8 mouse cellular contexts compared by ENCODE assay signal in the genomic region with DNA sequence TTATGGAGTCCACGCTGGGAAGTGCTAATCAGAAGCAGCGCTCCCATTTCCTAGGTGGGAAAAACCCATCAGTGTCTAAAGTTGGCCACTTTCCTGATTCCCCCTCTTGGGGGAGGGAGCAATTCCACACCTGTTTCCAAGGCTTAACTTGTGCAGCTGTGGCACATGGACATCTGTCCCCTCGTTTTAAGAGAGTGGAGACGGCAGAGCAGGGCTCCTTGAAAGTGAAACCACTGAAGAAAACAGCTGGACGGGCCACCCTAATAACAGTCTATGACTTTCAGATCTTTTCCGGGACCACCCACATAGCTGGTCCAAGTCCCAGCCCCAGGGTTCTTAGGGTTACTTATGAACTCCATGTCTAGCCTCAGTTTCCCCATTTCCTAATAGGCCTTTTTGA.
A peak's percentile ranks its signal among the peaks of the same experiment; 100 is the strongest.
DNase-seq lines count a peak whose midpoint lies in the region; ATAC-seq and TF ChIP-seq lines count a peak whose summit lies in the region.

No protein-coding gene starts in this region.

- no peak overlapping the region for H3K4me2 ChIP-seq in midbrain, embryonic 12.5 days (replicated peaks)
- H3K4me2 ChIP-seq in midbrain, postnatal 0 days (ENCODE audit: low read depth, low read length, poor library complexity, severe bottlenecking): no peak overlapping the region
- no peak overlapping the region for H3K4me2 ChIP-seq in kidney, postnatal 0 days (ENCODE audit: low read length)
- peak overlapping the region; percentile 29; the same call in 1 of the 2 replicates for H3K4me2 ChIP-seq in stomach, embryonic 16.5 days (ENCODE audit: low read depth, low read length)

- no peak overlapping the region for H3K9ac ChIP-seq in midbrain, embryonic 12.5 days (replicated peaks)
- H3K9ac ChIP-seq in midbrain, postnatal 0 days (replicated peaks; ENCODE audit: low read length, poor library complexity, severe bottlenecking): no peak overlapping the region
- no peak overlapping the region for H3K9ac ChIP-seq in kidney, postnatal 0 days (ENCODE audit: low read depth, low read length)
- H3K9ac ChIP-seq in stomach, embryonic 16.5 days (ENCODE audit: low read length): no peak overlapping the region

- H3K4me1 ChIP-seq in midbrain, embryonic 12.5 days: peaks cover 40% of the 10 kb centered on the region
- H3K4me1 ChIP-seq in midbrain, postnatal 0 days (ENCODE audit: insufficient read depth, low read length): peaks cover 26% of the 10 kb centered on the region
- peaks cover 19% of the 10 kb centered on the region for H3K4me1 ChIP-seq in kidney, postnatal 0 days (replicated peaks; ENCODE audit: insufficient read depth, low read length)
- H3K4me1 ChIP-seq in stomach, embryonic 16.5 days (ENCODE audit: control insufficient read depth, insufficient read depth, low read length): peaks cover 20% of the 10 kb centered on the region

- TF ChIP-seq CTCF in midbrain, postnatal 0 days (IDR thresholded peaks at IDR 0.05): no peak
- TF ChIP-seq CTCF in kidney, postnatal 0 days (IDR thresholded peaks at IDR 0.05; ENCODE audit: low read depth): no peak

- no peaks in the 10 kb centered on the region for H3K9me3 ChIP-seq in midbrain, embryonic 12.5 days
- H3K9me3 ChIP-seq in midbrain, postnatal 0 days (ENCODE audit: low read length): no peaks in the 10 kb centered on the region
- H3K9me3 ChIP-seq in kidney, postnatal 0 days (replicated peaks; ENCODE audit: low read length): no peaks in the 10 kb centered on the region
- no peaks in the 10 kb centered on the region for H3K9me3 ChIP-seq in stomach, embryonic 16.5 days (replicated peaks; ENCODE audit: control insufficient read depth, low read length)

- no peaks in the 10 kb centered on the region for H3K36me3 ChIP-seq in midbrain, embryonic 12.5 days
- no peaks in the 10 kb centered on the region for H3K36me3 ChIP-seq in midbrain, postnatal 0 days (ENCODE audit: insufficient read depth, low read length)
- H3K36me3 ChIP-seq in kidney, postnatal 0 days (ENCODE audit: insufficient read depth, low read length): no peaks in the 10 kb centered on the region
- no peaks in the 10 kb centered on the region for H3K36me3 ChIP-seq in stomach, embryonic 16.5 days (ENCODE audit: control insufficient read depth, insufficient read depth, low read length)

- H3K27ac ChIP-seq in midbrain, embryonic 12.5 days (replicated peaks): peak overlapping the region; percentile 81
- H3K27ac ChIP-seq in midbrain, postnatal 0 days (ENCODE audit: low read depth, low read length): no peak overlapping the region
- peak overlapping the region; percentile 83 for H3K27ac ChIP-seq in kidney, postnatal 0 days
- peak overlapping the region; percentile 89 for H3K27ac ChIP-seq in stomach, embryonic 16.5 days (ENCODE audit: low read length)

- DNase-seq in midbrain, postnatal 0 days (ENCODE audit: low spot score): no peak
- DNase-seq in heart, adult 8-10 months (ENCODE audit: low spot score): peak; percentile 46
- peak; percentile 73 for DNase-seq in kidney, postnatal 0 days (ENCODE audit: low spot score)
- no peak for DNase-seq in right cerebral cortex, postnatal 10 days (ENCODE audit: low spot score in 2 of 2)
- DNase-seq in T-cell, adult 2 months (ENCODE audit: low spot score): no peak

- WGBS in midbrain, embryonic 12.5 days: 26% methylated on average over 6 of the region's 6 CpGs
- 50% methylated on average over 6 of the region's 6 CpGs for WGBS in midbrain, postnatal 0 days
- 28% methylated on average over 6 of the region's 6 CpGs for WGBS in kidney, postnatal 0 days
- 39% methylated on average over 6 of the region's 6 CpGs for WGBS in stomach, embryonic 16.5 days

- no peaks in the 10 kb centered on the region; the same call in 1 of the 2 replicates for H3K27me3 ChIP-seq in midbrain, embryonic 12.5 days
- no peaks in the 10 kb centered on the region for H3K27me3 ChIP-seq in midbrain, postnatal 0 days (ENCODE audit: insufficient read depth, low read length)
- H3K27me3 ChIP-seq in kidney, postnatal 0 days (ENCODE audit: insufficient read depth, low read length): no peaks in the 10 kb centered on the region
- H3K27me3 ChIP-seq in stomach, embryonic 16.5 days (ENCODE audit: control insufficient read depth, insufficient read depth, low read length): no peaks in the 10 kb centered on the region

- no peak overlapping the region for H3K4me3 ChIP-seq in midbrain, embryonic 12.5 days
- H3K4me3 ChIP-seq in midbrain, postnatal 0 days (ENCODE audit: low read depth, low read length): no peak overlapping the region
- H3K4me3 ChIP-seq in kidney, postnatal 0 days (replicated peaks; ENCODE audit: low read depth, low read length): no peak overlapping the region
- H3K4me3 ChIP-seq in stomach, embryonic 16.5 days (replicated peaks; ENCODE audit: low read length): no peak overlapping the region

- no peak for ATAC-seq in midbrain, embryonic 12.5 days (ENCODE audit: low FRiP score, low read depth)
- no peak for ATAC-seq in midbrain, postnatal 0 days (ENCODE audit: low FRiP score)
- ATAC-seq in kidney, postnatal 0 days (replicated peaks; ENCODE audit: low FRiP score, low read depth): no peak; the same call in 1 of the 2 replicates
- ATAC-seq in stomach, embryonic 16.5 days (ENCODE audit: insufficient read depth, low FRiP score): no peak
- no peak for ATAC-seq in cerebellum, adult (ENCODE audit: insufficient number of reproducible peaks, low FRiP score, low TSS enrichment)

Comparison
In these comparisons a context has a peak if more than half of its experiments do, and no peak if none do; other contexts are left out.
1. DNase-seq: peak in heart, adult 8-10 months (single experiment) and kidney, postnatal 0 days (single experiment); none in midbrain, postnatal 0 days (single experiment), right cerebral cortex, postnatal 10 days (0 of 2) and T-cell, adult 2 months (single experiment).